Mouse (Mus musculus): ENCODE measurements around the gene Mdn1. TPM values are rescaled to one million over a fixed set of nuclear protein-coding genes. Genes with fewer than 3 reads are reported as not detected.

The Mdn1 gene
- polyA plus RNA-seq, 1 experiment: 23.2 TPM

DNA sequence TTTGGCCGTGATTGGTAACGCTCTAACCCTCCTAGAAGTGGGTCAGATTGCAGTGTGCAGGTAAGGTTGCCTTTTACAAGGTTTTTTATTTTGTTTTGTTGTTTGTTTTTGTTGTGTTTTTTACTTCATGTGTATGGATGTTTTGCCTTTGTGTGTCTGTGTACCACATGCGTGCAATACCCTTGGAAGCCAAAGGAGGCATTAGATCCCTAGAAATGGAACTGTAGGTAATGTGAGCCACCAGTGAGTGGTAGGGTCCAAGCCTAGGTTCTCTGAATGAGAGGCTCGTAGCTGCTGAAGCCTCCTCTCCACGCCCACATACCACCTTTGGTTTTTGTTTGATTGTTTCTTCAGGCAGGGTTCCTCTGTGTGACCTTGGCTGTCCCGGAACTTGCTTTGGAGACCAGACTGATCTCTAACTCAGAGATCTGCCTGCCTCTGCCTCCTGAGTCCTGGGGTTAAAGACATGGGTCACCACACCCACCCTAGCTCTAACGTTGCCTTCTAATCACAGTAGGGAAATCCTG, 113.4 kb downstream of the Mdn1 start:
- TF ChIP-seq CTCF (IDR thresholded peaks at IDR 0.05; ENCODE audit: borderline replicate concordance, insufficient read depth, low read length) (no peak), POLR2A (IDR thresholded peaks at IDR 0.05; ENCODE audit: low read depth, low read length) (no peak)
- Histone ChIP-seq H3K4me1 (ENCODE audit: control insufficient read depth, insufficient read depth, low read length) (no peaks in the 10 kb centered on the region), H3K4me3 (ENCODE audit: insufficient read depth, low read length) (no peak overlapping the region), H3K27ac (ENCODE audit: insufficient read depth, low read length) (no peak overlapping the region)

DNA sequence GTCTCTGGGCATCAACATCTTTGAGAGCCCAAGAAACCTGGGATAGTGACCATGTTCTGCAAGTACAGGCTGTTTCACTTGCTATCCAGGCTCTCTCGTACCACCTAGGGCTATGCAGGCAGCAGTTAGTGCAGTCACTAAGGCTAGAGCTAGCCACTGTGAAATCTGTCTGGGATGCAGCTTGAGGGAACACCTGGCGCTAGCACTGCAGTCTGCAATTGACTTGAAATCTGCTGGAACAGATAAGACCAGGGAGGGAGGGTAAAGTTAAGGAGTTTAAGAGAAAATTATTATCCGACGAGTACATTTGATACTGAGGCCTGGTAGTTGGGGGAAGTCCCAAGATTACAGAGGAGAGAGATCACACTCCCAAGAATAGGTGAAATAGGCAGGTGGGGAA, 123.1 kb downstream of the Mdn1 start:
- TF ChIP-seq CTCF (IDR thresholded peaks at IDR 0.05; ENCODE audit: borderline replicate concordance, insufficient read depth, low read length) (no peak), POLR2A (IDR thresholded peaks at IDR 0.05; ENCODE audit: low read depth, low read length) (no peak)

DNA sequence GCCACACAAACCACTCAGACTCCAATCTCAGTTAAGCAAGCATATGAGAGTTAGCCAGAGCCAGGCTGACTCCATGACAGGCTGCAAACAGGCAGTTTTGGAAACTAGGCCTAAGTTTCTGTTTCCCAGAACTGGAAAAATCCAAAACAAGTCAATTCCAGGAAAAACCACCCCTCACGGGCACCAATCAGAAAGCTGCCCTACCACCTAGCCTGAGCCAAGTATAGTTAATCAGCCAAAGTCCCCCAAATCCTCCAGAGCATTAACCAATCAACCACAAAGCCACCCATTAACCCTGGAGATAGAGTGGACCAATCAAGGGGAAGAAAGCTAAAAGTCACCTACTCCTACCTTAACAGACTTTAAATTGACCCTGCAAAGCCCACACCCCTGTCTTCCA, 130.2 kb downstream of the Mdn1 start:
- TF ChIP-seq CTCF (IDR thresholded peaks at IDR 0.05; ENCODE audit: borderline replicate concordance, insufficient read depth, low read length): no peak
- no peak for TF ChIP-seq POLR2A (IDR thresholded peaks at IDR 0.05; ENCODE audit: low read depth, low read length)
- Histone ChIP-seq H3K27ac (ENCODE audit: insufficient read depth, low read length) (no peak overlapping the region), H3K4me1 (ENCODE audit: control insufficient read depth, insufficient read depth, low read length) (no peaks in the 10 kb centered on the region), H3K4me3 (ENCODE audit: insufficient read depth, low read length) (no peak overlapping the region)

More for the DNA sequence above, 123.1 kb downstream of the Mdn1 start:
- Histone ChIP-seq H3K27ac (ENCODE audit: insufficient read depth, low read length) (no peak overlapping the region), H3K4me1 (ENCODE audit: control insufficient read depth, insufficient read depth, low read length) (no peaks in the 10 kb centered on the region), H3K4me3 (ENCODE audit: insufficient read depth, low read length) (no peak overlapping the region)

DNA sequence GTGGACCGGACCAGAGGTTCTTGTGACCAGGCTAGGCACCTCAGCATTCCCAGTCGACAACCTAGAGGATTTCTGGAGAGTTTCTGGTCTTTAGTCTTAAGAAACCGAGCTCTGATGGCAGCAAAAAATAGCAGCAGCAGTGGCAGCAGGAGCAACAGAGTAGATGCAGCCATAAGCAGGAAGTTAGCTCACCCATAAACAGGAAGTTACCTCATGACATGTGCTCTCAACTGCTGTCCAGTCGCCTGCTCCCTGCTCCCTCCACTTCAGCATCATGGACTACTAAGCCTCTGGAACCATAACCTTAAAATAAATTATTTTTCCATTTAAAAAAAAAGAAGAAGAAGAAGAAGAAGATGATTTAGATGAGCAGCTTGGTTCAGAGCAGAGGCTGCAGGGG, 132.1 kb downstream of the Mdn1 start:
- no peaks in the 10 kb centered on the region for H3K4me1 ChIP-seq (ENCODE audit: control insufficient read depth, insufficient read depth, low read length)

DNA sequence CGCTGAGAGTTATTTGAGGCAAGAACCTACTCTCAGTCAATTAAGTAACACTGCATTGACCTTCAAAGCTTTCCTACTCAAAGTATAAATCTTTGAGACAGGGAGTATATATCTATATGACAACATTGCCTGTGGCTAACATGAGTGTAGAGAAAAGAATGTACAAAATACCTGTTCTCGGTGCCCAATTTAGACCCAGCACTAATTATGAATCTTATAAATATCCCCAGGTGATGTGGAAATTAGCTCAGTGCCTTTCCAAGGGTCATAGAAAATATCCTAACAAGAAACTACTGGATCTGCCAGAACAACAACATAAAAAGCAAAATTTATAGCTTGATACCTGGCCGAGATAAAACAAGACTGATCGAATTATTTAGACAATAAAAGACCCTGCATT, 142.1 kb downstream of the Mdn1 start:
- TF ChIP-seq POLR2A (IDR thresholded peaks at IDR 0.05; ENCODE audit: low read depth, low read length): no peak
- no peak for TF ChIP-seq CTCF (IDR thresholded peaks at IDR 0.05; ENCODE audit: borderline replicate concordance, insufficient read depth, low read length)
- Histone ChIP-seq H3K4me1 (ENCODE audit: control insufficient read depth, insufficient read depth, low read length) (no peaks in the 10 kb centered on the region; the same call in 1 of the 2 replicates), H3K4me3 (ENCODE audit: insufficient read depth, low read length) (no peak overlapping the region), H3K27ac (ENCODE audit: insufficient read depth, low read length) (no peak overlapping the region)

More for the DNA sequence above, 132.1 kb downstream of the Mdn1 start:
- Histone ChIP-seq H3K27ac (ENCODE audit: insufficient read depth, low read length) (no peak overlapping the region), H3K4me3 (ENCODE audit: insufficient read depth, low read length) (no peak overlapping the region)
- TF ChIP-seq POLR2A (IDR thresholded peaks at IDR 0.05; ENCODE audit: low read depth, low read length): no peak
- no peak for TF ChIP-seq CTCF (IDR thresholded peaks at IDR 0.05; ENCODE audit: borderline replicate concordance, insufficient read depth, low read length)

DNA sequence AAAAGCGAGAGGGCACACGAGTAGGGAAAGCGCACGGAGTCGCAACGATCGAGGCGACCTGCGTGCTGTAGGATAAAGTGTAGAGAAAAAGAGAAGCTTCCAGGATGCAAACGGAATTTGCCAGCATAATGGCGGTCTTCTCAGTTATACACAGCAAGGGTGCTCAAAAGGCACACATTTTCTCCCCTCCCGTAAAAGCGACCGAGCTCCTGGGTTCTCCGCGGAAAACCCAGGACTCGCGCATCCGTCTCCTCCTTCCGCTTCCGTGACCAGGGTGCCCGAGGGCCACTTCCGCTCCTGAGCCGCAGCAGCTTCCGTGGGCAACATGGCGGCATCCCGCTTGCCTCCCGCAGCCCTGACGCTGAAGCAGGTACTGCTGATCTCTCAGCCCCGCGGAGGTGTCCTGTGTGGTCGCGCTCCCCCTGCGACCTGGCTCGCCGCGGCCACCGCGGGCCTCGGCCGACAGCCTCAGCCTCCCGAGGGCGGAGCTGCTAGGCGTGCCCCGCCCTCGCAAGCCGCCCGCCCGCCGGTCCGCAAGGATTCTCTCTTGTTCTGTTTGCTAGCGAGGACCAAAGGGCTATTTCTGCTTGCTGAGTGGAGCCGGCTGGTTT, 143.2 kb downstream of the Mdn1 start, which contains the start of gene Lyrm2:
Gene Lyrm2 (plus strand): TSS at position 288 of the 611 bp plus-strand sequence.
- TF ChIP-seq CTCF (IDR thresholded peaks at IDR 0.05; ENCODE audit: borderline replicate concordance, insufficient read depth, low read length) (no peak), POLR2A (IDR thresholded peaks at IDR 0.05; ENCODE audit: low read depth, low read length) (peak; percentile 90)
- Histone ChIP-seq H3K27ac (ENCODE audit: insufficient read depth, low read length) (peak within 1 kb of the TSS; percentile 96), H3K4me3 (ENCODE audit: insufficient read depth, low read length) (peak within 1 kb of the TSS; percentile 84), H3K4me1 (ENCODE audit: control insufficient read depth, insufficient read depth, low read length) (no peaks in the 10 kb centered on the region; the same call in 1 of the 2 replicates)

DNA sequence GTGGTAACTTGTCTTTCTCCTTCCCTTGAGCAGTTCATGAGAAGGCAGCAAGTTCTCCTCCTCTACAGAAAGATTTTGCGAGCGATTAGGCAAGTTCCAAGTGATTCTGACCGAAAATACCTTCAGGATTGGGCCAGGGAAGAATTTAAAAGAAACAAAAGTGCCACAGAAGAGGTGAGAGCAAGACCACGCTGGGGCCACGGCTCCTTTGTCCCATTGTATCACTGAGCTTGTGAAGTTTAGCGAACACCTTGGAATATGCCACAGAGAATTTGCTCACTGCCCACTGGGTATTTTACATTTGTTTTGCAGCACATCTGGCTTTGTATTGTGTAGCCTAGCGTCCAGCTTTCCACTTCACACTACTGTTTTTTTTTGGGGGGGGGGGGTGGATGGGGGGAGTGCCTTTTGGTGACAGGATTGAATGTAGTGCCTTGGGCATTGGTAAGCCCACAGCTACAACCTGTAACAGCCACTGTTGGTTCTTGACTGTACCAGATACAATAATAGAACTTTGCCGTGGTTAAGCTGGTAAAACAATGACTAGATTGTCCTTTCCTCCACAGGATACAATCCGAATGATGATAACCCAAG, 143.8 kb downstream of the Mdn1 start:
- Histone ChIP-seq H3K4me3 (ENCODE audit: insufficient read depth, low read length) (peak overlapping the region; percentile 84), H3K27ac (ENCODE audit: insufficient read depth, low read length) (peak overlapping the region; percentile 96), H3K4me1 (ENCODE audit: control insufficient read depth, insufficient read depth, low read length) (no peaks in the 10 kb centered on the region; the same call in 1 of the 2 replicates)
- TF ChIP-seq POLR2A (IDR thresholded peaks at IDR 0.05; ENCODE audit: low read depth, low read length) (no peak), CTCF (IDR thresholded peaks at IDR 0.05; ENCODE audit: borderline replicate concordance, insufficient read depth, low read length) (no peak)

DNA sequence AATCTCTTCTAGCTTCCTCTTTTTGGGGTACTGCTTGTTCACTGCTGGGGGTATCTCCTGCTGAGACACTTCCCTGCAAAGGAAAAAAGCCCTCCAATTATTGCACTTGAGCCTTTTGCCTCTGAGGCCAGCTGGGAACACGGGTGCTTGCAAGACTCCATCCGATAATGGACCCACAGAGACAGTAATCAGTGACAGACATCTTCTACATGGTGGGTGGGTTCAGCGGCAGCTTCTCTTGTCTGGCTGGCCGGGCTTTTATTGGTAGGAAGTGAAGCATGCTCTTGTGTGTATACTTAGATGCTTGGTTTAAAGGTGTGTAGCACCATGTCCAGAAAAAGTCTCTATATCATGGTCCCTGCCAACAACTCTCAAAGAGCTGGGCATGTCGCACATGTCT, 160.6 kb downstream of the Mdn1 start:
- Histone ChIP-seq H3K27ac (ENCODE audit: insufficient read depth, low read length) (no peak overlapping the region), H3K4me1 (ENCODE audit: control insufficient read depth, insufficient read depth, low read length) (no peaks in the 10 kb centered on the region), H3K4me3 (ENCODE audit: insufficient read depth, low read length) (no peak overlapping the region)
- TF ChIP-seq CTCF (IDR thresholded peaks at IDR 0.05; ENCODE audit: borderline replicate concordance, insufficient read depth, low read length): no peak

DNA sequence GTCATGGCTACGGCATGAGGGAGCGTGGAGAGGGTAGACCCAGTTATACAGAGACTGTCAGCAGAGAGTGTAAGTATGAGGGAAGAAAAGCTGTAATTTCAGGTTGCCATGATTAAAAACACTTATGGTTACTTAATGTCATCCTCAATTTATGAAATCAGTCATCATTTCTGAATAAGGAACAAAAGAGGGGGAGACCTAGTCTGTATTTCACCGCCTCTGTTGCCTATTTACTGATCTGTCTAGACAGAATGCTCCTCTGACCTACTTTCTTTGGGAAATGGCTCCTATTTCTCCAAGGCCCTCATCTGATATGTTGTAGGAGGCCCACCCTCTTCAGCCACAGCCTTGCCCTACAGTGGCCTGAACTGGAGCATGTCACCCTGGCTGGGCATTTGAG, 163.8 kb downstream of the Mdn1 start:
- TF ChIP-seq CTCF (IDR thresholded peaks at IDR 0.05; ENCODE audit: borderline replicate concordance, insufficient read depth, low read length): no peak
- no peak for TF ChIP-seq POLR2A (IDR thresholded peaks at IDR 0.05; ENCODE audit: low read depth, low read length)
- no peak overlapping the region for H3K27ac ChIP-seq (ENCODE audit: insufficient read depth, low read length)
- no peaks in the 10 kb centered on the region for H3K4me1 ChIP-seq (ENCODE audit: control insufficient read depth, insufficient read depth, low read length)
- no peak overlapping the region for H3K4me3 ChIP-seq (ENCODE audit: insufficient read depth, low read length)

DNA sequence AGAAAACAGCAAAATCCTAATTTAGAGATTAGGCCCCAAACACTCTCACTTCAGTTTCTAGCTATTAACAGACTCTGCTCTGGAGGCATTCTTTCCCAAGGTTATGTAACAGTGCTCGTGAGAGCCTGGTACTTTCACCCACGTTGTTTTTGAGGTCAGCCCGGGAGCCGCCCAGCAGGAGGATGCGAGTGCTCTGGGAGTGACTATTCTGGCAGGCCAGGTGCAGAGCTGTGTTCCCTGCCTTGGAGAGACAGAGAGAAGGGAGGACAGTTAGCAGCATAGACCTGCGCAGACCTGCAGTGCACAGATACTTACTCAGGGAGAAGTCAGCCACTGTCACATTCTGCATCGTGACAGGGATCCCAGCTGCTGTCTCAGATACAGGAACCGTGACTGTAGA, 167.3 kb downstream of the Mdn1 start:
- Histone ChIP-seq H3K4me3 (ENCODE audit: insufficient read depth, low read length) (no peak overlapping the region), H3K27ac (ENCODE audit: insufficient read depth, low read length) (no peak overlapping the region), H3K4me1 (ENCODE audit: control insufficient read depth, insufficient read depth, low read length) (no peaks in the 10 kb centered on the region)
- TF ChIP-seq CTCF (IDR thresholded peaks at IDR 0.05; ENCODE audit: borderline replicate concordance, insufficient read depth, low read length): no peak
- TF ChIP-seq POLR2A (IDR thresholded peaks at IDR 0.05; ENCODE audit: low read depth, low read length): no peak

Other genes starting within 250 kb of the Mdn1 start
- gene Gja10, start 54.4 kb upstream of the Mdn1 start, polyA plus RNA-seq (2011; ENCODE audit: insufficient read length, low read depth, missing spikeins): not detected in 2 replicates
- 23.9 and 26.6 TPM in 2 replicates for gene Casp8ap2, start 41.7 kb upstream of the Mdn1 start, polyA plus RNA-seq (2011; ENCODE audit: insufficient read length, low read depth, missing spikeins)
- 57.2 and 59.7 TPM in 2 replicates for gene Lyrm2, start 143.1 kb downstream of the Mdn1 start, polyA plus RNA-seq (2011; ENCODE audit: insufficient read length, low read depth, missing spikeins)

All from embryonic fibroblast, embryonic 13.5 days (primary cell).